Mouse (Mus musculus): ENCODE measurements around the gene Tex14. TPM values are rescaled to one million over a fixed set of nuclear protein-coding genes. Genes with fewer than 3 reads are reported as not detected.

Gene Tex14
- polyA plus RNA-seq, 1 experiment = 0.98 TPM

- TF ChIP-seq POLR2A (IDR thresholded peaks at IDR 0.05; ENCODE audit: borderline replicate concordance, insufficient read depth, low read length) = no peak
- TF ChIP-seq CTCF (IDR thresholded peaks at IDR 0.05; ENCODE audit: borderline replicate concordance, insufficient read depth, low read depth, low read length) = no peak
- WGBS = 90% methylated on average over 3 of the region's 3 CpGs
- H3K4me3 ChIP-seq (replicated peaks; ENCODE audit: insufficient read depth, low read depth, low read length) = no peak overlapping the region
These were observed 84.1 kb downstream of the Tex14 start for GRCm38 (mm10) chr11:87488948-87489347.

GRCm38 (mm10) chr11:87504690-87505214, 99.9 kb downstream of the Tex14 start:
- Histone ChIP-seq H3K4me1 (ENCODE audit: control insufficient read depth, insufficient read depth, low read length) (no peaks in the 10 kb centered on the region), H3K27me3 (ENCODE audit: control insufficient read depth, insufficient read depth, low read length) (no peaks in the 10 kb centered on the region), H3K4me3 (replicated peaks; ENCODE audit: insufficient read depth, low read depth, low read length) (no peak overlapping the region), H3K27ac (ENCODE audit: insufficient read depth, low read length) (no peak overlapping the region)
- DNase-seq = peak in 1 of 2 experiments; percentile 27
- 62% methylated on average over 5 of the region's 5 CpGs for WGBS
- TF ChIP-seq POLR2A (IDR thresholded peaks at IDR 0.05; ENCODE audit: borderline replicate concordance, insufficient read depth, low read length) = no peak
- peak; percentile 26; the same call in 1 of the 2 replicates for TF ChIP-seq CTCF (IDR thresholded peaks at IDR 0.05; ENCODE audit: borderline replicate concordance, insufficient read depth, low read depth, low read length)

More at GRCm38 (mm10) chr11:87488948-87489347, 84.1 kb downstream of the Tex14 start:
- no peak for DNase-seq
- Histone ChIP-seq H3K4me1 (ENCODE audit: control insufficient read depth, insufficient read depth, low read length) (no peaks in the 10 kb centered on the region; the same call in 1 of the 2 replicates), H3K27ac (ENCODE audit: insufficient read depth, low read length) (no peak overlapping the region), H3K27me3 (ENCODE audit: control insufficient read depth, insufficient read depth, low read length) (no peaks in the 10 kb centered on the region)

GRCm38 (mm10) chr11:87506502-87506901, 101.6 kb downstream of the Tex14 start:
- WGBS = 82% methylated on average over 3 of the region's 3 CpGs
- no peak for DNase-seq
- Histone ChIP-seq H3K4me3 (replicated peaks; ENCODE audit: insufficient read depth, low read depth, low read length) (no peak overlapping the region), H3K4me1 (ENCODE audit: control insufficient read depth, insufficient read depth, low read length) (no peaks in the 10 kb centered on the region), H3K27me3 (ENCODE audit: control insufficient read depth, insufficient read depth, low read length) (no peaks in the 10 kb centered on the region), H3K27ac (ENCODE audit: insufficient read depth, low read length) (no peak overlapping the region)
- TF ChIP-seq POLR2A (IDR thresholded peaks at IDR 0.05; ENCODE audit: borderline replicate concordance, insufficient read depth, low read length) (no peak), CTCF (IDR thresholded peaks at IDR 0.05; ENCODE audit: borderline replicate concordance, insufficient read depth, low read depth, low read length) (no peak)

GRCm38 (mm10) chr11:87507043-87507442, 102.2 kb downstream of the Tex14 start:
- no peak overlapping the region for H3K4me3 ChIP-seq (replicated peaks; ENCODE audit: insufficient read depth, low read depth, low read length)
- TF ChIP-seq POLR2A (IDR thresholded peaks at IDR 0.05; ENCODE audit: borderline replicate concordance, insufficient read depth, low read length) (no peak), CTCF (IDR thresholded peaks at IDR 0.05; ENCODE audit: borderline replicate concordance, insufficient read depth, low read depth, low read length) (no peak)
- H3K27ac ChIP-seq (ENCODE audit: insufficient read depth, low read length) = no peak overlapping the region
- H3K4me1 ChIP-seq (ENCODE audit: control insufficient read depth, insufficient read depth, low read length) = no peaks in the 10 kb centered on the region
- no peak for DNase-seq
- no peaks in the 10 kb centered on the region for H3K27me3 ChIP-seq (ENCODE audit: control insufficient read depth, insufficient read depth, low read length)

- peak; percentile 20 to 51 for DNase-seq
- WGBS = 14% methylated on average over 2 of the region's 2 CpGs
- TF ChIP-seq CTCF (IDR thresholded peaks at IDR 0.05; ENCODE audit: borderline replicate concordance, insufficient read depth, low read depth, low read length) = peak; percentile 75
- no peak for TF ChIP-seq POLR2A (IDR thresholded peaks at IDR 0.05; ENCODE audit: borderline replicate concordance, insufficient read depth, low read length)
- Histone ChIP-seq H3K27ac (ENCODE audit: insufficient read depth, low read length) (no peak overlapping the region), H3K4me1 (ENCODE audit: control insufficient read depth, insufficient read depth, low read length) (no peaks in the 10 kb centered on the region; the same call in 1 of the 2 replicates), H3K27me3 (ENCODE audit: control insufficient read depth, insufficient read depth, low read length) (no peaks in the 10 kb centered on the region), H3K4me3 (replicated peaks; ENCODE audit: insufficient read depth, low read depth, low read length) (no peak overlapping the region)
These were observed 114.4 kb downstream of the Tex14 start for GRCm38 (mm10) chr11:87519260-87519659.

GRCm38 (mm10) chr11:87523466-87523865, 118.6 kb downstream of the Tex14 start:
- WGBS = 85% methylated on average over 5 of the region's 5 CpGs
- no peak for DNase-seq
- Histone ChIP-seq H3K4me3 (replicated peaks; ENCODE audit: insufficient read depth, low read depth, low read length) (no peak overlapping the region), H3K27ac (ENCODE audit: insufficient read depth, low read length) (no peak overlapping the region), H3K4me1 (ENCODE audit: control insufficient read depth, insufficient read depth, low read length) (no peaks in the 10 kb centered on the region; the same call in 1 of the 2 replicates), H3K27me3 (ENCODE audit: control insufficient read depth, insufficient read depth, low read length) (no peaks in the 10 kb centered on the region)
- TF ChIP-seq CTCF (IDR thresholded peaks at IDR 0.05; ENCODE audit: borderline replicate concordance, insufficient read depth, low read depth, low read length) (no peak), POLR2A (IDR thresholded peaks at IDR 0.05; ENCODE audit: borderline replicate concordance, insufficient read depth, low read length) (no peak)

- H3K4me3 ChIP-seq (replicated peaks; ENCODE audit: insufficient read depth, low read depth, low read length) = no peak overlapping the region
- no peak overlapping the region for H3K27ac ChIP-seq (ENCODE audit: insufficient read depth, low read length)
- DNase-seq = no peak
- no peaks in the 10 kb centered on the region for H3K27me3 ChIP-seq (ENCODE audit: control insufficient read depth, insufficient read depth, low read length)
- TF ChIP-seq POLR2A (IDR thresholded peaks at IDR 0.05; ENCODE audit: borderline replicate concordance, insufficient read depth, low read length) = no peak
- no peaks in the 10 kb centered on the region; the same call in 1 of the 2 replicates for H3K4me1 ChIP-seq (ENCODE audit: control insufficient read depth, insufficient read depth, low read length)
These were observed 119.1 kb downstream of the Tex14 start for GRCm38 (mm10) chr11:87523967-87524366.

- no peaks in the 10 kb centered on the region for H3K27me3 ChIP-seq (ENCODE audit: control insufficient read depth, insufficient read depth, low read length)
- H3K4me1 ChIP-seq (ENCODE audit: control insufficient read depth, insufficient read depth, low read length) = no peaks in the 10 kb centered on the region
- DNase-seq = no peak
- no peak for TF ChIP-seq CTCF (IDR thresholded peaks at IDR 0.05; ENCODE audit: borderline replicate concordance, insufficient read depth, low read depth, low read length)
- TF ChIP-seq POLR2A (IDR thresholded peaks at IDR 0.05; ENCODE audit: borderline replicate concordance, insufficient read depth, low read length) = no peak
- H3K27ac ChIP-seq (ENCODE audit: insufficient read depth, low read length) = no peak overlapping the region
- no peak overlapping the region for H3K4me3 ChIP-seq (replicated peaks; ENCODE audit: insufficient read depth, low read depth, low read length)
These were observed 119.9 kb downstream of the Tex14 start for GRCm38 (mm10) chr11:87524780-87525179.
